Comparison of ENCODE assay signal across 27 mouse cellular contexts in genomic region chr11:44982225-44982624, GRCm38 (mm10).
DNase-seq lines count a peak whose midpoint lies in the region; ATAC-seq lines count a peak whose summit lies in the region.
"Had no signal": no experiment of that assay in that cellular context is flagged by ENCODE, and none has a peak within 500 bp of the region (broad histone marks: within the 10 kb centered on the region; RNA-seq: fewer than 3 reads in every experiment).

No protein-coding gene starts in this region.

- no peak overlapping the region for H3K9ac ChIP-seq in midbrain, embryonic 12.5 days (replicated peaks)
- no peak overlapping the region for H3K9ac ChIP-seq in hindbrain, embryonic 11.5 days (ENCODE audit: low read depth, low read length)
- H3K9ac ChIP-seq in neural tube, embryonic 12.5 days: no peak overlapping the region
- H3K9ac ChIP-seq: embryonic facial prominence, embryonic 13.5 days; heart, embryonic 15.5 days; liver, embryonic 14.5 days; lung, embryonic 15.5 days had no signal

- no peaks in the 10 kb centered on the region for H3K9me3 ChIP-seq in midbrain, embryonic 12.5 days
- no peaks in the 10 kb centered on the region for H3K9me3 ChIP-seq in midbrain, embryonic 10.5 days (replicated peaks)
- H3K9me3 ChIP-seq in hindbrain, embryonic 11.5 days (ENCODE audit: control insufficient read depth, low read length): no peaks in the 10 kb centered on the region
- H3K9me3 ChIP-seq in neural tube, embryonic 12.5 days: no peaks in the 10 kb centered on the region
- H3K9me3 ChIP-seq: embryonic facial prominence, embryonic 13.5 days; heart, embryonic 15.5 days; lung, embryonic 15.5 days; megakaryocyte, embryonic 14.5 days had no signal

- no peak for ATAC-seq in midbrain, embryonic 12.5 days (ENCODE audit: low FRiP score, low read depth)
- ATAC-seq in hindbrain, embryonic 11.5 days (ENCODE audit: low FRiP score): no peak
- ATAC-seq in neural tube, embryonic 12.5 days (ENCODE audit: low FRiP score, low read depth): no peak
- ATAC-seq in erythroblast, adult 5-6 weeks (replicated peaks; ENCODE audit: low FRiP score, poor library complexity, severe bottlenecking): no peak
- ATAC-seq: activated CD4-positive, CD25-positive, alpha-beta regulatory T cell, adult 4 months; forebrain, embryonic 16.5 days had no signal

- DNase-seq in midbrain, embryonic 10.5 days (ENCODE audit: low spot score): no peak
- DNase-seq in embryo, embryonic 10 days (ENCODE audit: low spot score): peak; percentile 31
- peak; percentile 31 for DNase-seq in hindbrain, embryonic 11.5 days (ENCODE audit: low spot score)
- DNase-seq in adipocyte (ENCODE audit: low spot score): no peak
- no peak for DNase-seq in urinary bladder, adult 18-20 months (ENCODE audit: low spot score in 2 of 2)
- DNase-seq: adrenal gland, postnatal 14 days; B cell, adult 2 months; cerebellum, adult 8-10 months; gastrocnemius, postnatal 14 days; heart, postnatal 36 days; kidney, adult 2 months; layer of hippocampus, adult 9-11 months; lung, postnatal 36 days; right cerebral cortex, postnatal 14 days; spleen, adult 18-20 months had no signal

- H3K36me3 ChIP-seq in midbrain, embryonic 12.5 days: no peaks in the 10 kb centered on the region
- no peaks in the 10 kb centered on the region for H3K36me3 ChIP-seq in midbrain, embryonic 10.5 days
- H3K36me3 ChIP-seq in hindbrain, embryonic 11.5 days (ENCODE audit: control insufficient read depth, insufficient read depth, low read length): no peaks in the 10 kb centered on the region
- H3K36me3 ChIP-seq in neural tube, embryonic 12.5 days: no peaks in the 10 kb centered on the region
- H3K36me3 ChIP-seq: embryonic facial prominence, embryonic 13.5 days; heart, embryonic 15.5 days; lung, embryonic 15.5 days had no signal

- no peak overlapping the region for H3K4me2 ChIP-seq in midbrain, embryonic 12.5 days (replicated peaks)
- H3K4me2 ChIP-seq in hindbrain, embryonic 11.5 days (replicated peaks; ENCODE audit: low read depth, low read length): no peak overlapping the region
- 0 out of 2 replicates have a peak overlapping the region, but pooled peaks have one; percentile 24 for H3K4me2 ChIP-seq in neural tube, embryonic 12.5 days (replicated peaks)
- H3K4me2 ChIP-seq: embryonic facial prominence, embryonic 13.5 days; heart, embryonic 15.5 days; lung, embryonic 15.5 days had no signal

- H3K4me1 ChIP-seq in midbrain, embryonic 12.5 days: peaks cover 17% of the 10 kb centered on the region
- H3K4me1 ChIP-seq in midbrain, embryonic 10.5 days: peaks cover 32% of the 10 kb centered on the region
- peaks cover 3% of the 10 kb centered on the region for H3K4me1 ChIP-seq in hindbrain, embryonic 11.5 days (replicated peaks; ENCODE audit: control insufficient read depth, insufficient read depth, low read length)
- H3K4me1 ChIP-seq in neural tube, embryonic 12.5 days: peaks cover 29% of the 10 kb centered on the region
- H3K4me1 ChIP-seq: heart, embryonic 15.5 days; megakaryocyte, embryonic 14.5 days had no signal

- 48% methylated on average over 9 of the region's 9 CpGs for WGBS in midbrain, embryonic 12.5 days
- WGBS in midbrain, embryonic 10.5 days: 57% methylated on average over 9 of the region's 9 CpGs
- 39% methylated on average over 9 of the region's 9 CpGs for WGBS in hindbrain, embryonic 11.5 days
- WGBS in neural tube, embryonic 12.5 days: 16% methylated on average over 9 of the region's 9 CpGs

- H3K4me3 ChIP-seq in midbrain, embryonic 12.5 days: no peak overlapping the region
- no peak overlapping the region for H3K4me3 ChIP-seq in midbrain, embryonic 10.5 days
- H3K4me3 ChIP-seq in hindbrain, embryonic 11.5 days (ENCODE audit: low read depth, low read length): no peak overlapping the region
- H3K4me3 ChIP-seq in neural tube, embryonic 12.5 days: no peak overlapping the region
- H3K4me3 ChIP-seq: embryonic facial prominence, embryonic 13.5 days; heart, embryonic 15.5 days; left cerebral cortex, adult 2 months; lung, embryonic 15.5 days; megakaryocyte, embryonic 14.5 days had no signal

- H3K27me3 ChIP-seq in midbrain, embryonic 12.5 days: no peaks in the 10 kb centered on the region; the same call in 1 of the 2 replicates
- no peaks in the 10 kb centered on the region for H3K27me3 ChIP-seq in midbrain, embryonic 10.5 days (ENCODE audit: low read depth, poor library complexity, severe bottlenecking)
- H3K27me3 ChIP-seq in hindbrain, embryonic 11.5 days (ENCODE audit: control insufficient read depth, insufficient read depth, low read length): no peaks in the 10 kb centered on the region
- no peaks in the 10 kb centered on the region for H3K27me3 ChIP-seq in neural tube, embryonic 12.5 days (replicated peaks)
- H3K27me3 ChIP-seq: embryonic facial prominence, embryonic 13.5 days; heart, embryonic 15.5 days; lung, embryonic 15.5 days; megakaryocyte, embryonic 14.5 days had no signal

- peak overlapping the region; percentile 25; the same call in 1 of the 2 replicates for H3K27ac ChIP-seq in midbrain, embryonic 12.5 days (replicated peaks)
- no peak overlapping the region for H3K27ac ChIP-seq in midbrain, embryonic 10.5 days (replicated peaks)
- H3K27ac ChIP-seq in hindbrain, embryonic 11.5 days (ENCODE audit: low read depth, low read length): peak overlapping the region; percentile 67
- no peak overlapping the region for H3K27ac ChIP-seq in neural tube, embryonic 12.5 days
- H3K27ac ChIP-seq: embryonic facial prominence, embryonic 13.5 days; heart, embryonic 15.5 days; kidney, postnatal 0 days; left cerebral cortex, adult 2 months; liver, embryonic 14.5 days; lung, embryonic 15.5 days had no signal

Comparison
In these comparisons a context has a peak if more than half of its experiments do, and no peak if none do; other contexts are left out.
1. H3K27ac ChIP-seq: peak in midbrain, embryonic 12.5 days (single experiment) and hindbrain, embryonic 11.5 days (single experiment); none in midbrain, embryonic 10.5 days (single experiment) and neural tube, embryonic 12.5 days (single experiment).
2. DNase-seq: peak in embryo, embryonic 10 days (single experiment) and hindbrain, embryonic 11.5 days (single experiment); none in midbrain, embryonic 10.5 days (single experiment), adipocyte (single experiment) and urinary bladder, adult 18-20 months (0 of 2).